Comparison of ENCODE assay signal across 8 mouse cellular contexts in genomic region chr4:132563965-132564364, GRCm38 (mm10). TPM values are rescaled to one million over a fixed set of nuclear protein-coding genes. Genes with fewer than 3 reads are reported as not detected.
DNase-seq lines count a peak whose midpoint lies in the region; ATAC-seq lines count a peak whose summit lies in the region.

Gene Ptafr (plus strand): TSS chr4:132564067.

- 29% methylated on average over 4 of the region's 4 CpGs for WGBS in heart, embryonic 15.5 days
- 17% methylated on average over 4 of the region's 4 CpGs for WGBS in lung, embryonic 15.5 days
- 38% methylated on average over 4 of the region's 4 CpGs for WGBS in hindbrain, embryonic 12.5 days

- H3K4me1 ChIP-seq in heart, embryonic 15.5 days (replicated peaks) = peaks cover 5% of the 10 kb centered on the region
- peaks cover 17% of the 10 kb centered on the region; the same call in 1 of the 2 replicates for H3K4me1 ChIP-seq in lung, embryonic 15.5 days
- peaks cover 8% of the 10 kb centered on the region for H3K4me1 ChIP-seq in hindbrain, embryonic 12.5 days

- H3K27ac ChIP-seq in heart, embryonic 15.5 days = no peak within 1 kb of the TSS
- peak within 1 kb of the TSS; percentile 7; the same call in 1 of the 2 replicates for H3K27ac ChIP-seq in lung, embryonic 15.5 days
- H3K27ac ChIP-seq in hindbrain, embryonic 12.5 days = no peak within 1 kb of the TSS

- H3K9me3 ChIP-seq in heart, embryonic 15.5 days (replicated peaks) = no peaks in the 10 kb centered on the region
- H3K9me3 ChIP-seq in lung, embryonic 15.5 days = no peaks in the 10 kb centered on the region
- H3K9me3 ChIP-seq in hindbrain, embryonic 12.5 days (replicated peaks) = no peaks in the 10 kb centered on the region

- no peak within 1 kb of the TSS for H3K9ac ChIP-seq in heart, embryonic 15.5 days
- no peak within 1 kb of the TSS for H3K9ac ChIP-seq in lung, embryonic 15.5 days
- H3K9ac ChIP-seq in hindbrain, embryonic 12.5 days = no peak within 1 kb of the TSS

- 0 out of 2 replicates have a peak, but pooled peaks have one; percentile 20 for ATAC-seq in heart, embryonic 15.5 days (replicated peaks; ENCODE audit: insufficient number of reproducible peaks, insufficient read depth, low FRiP score, low read depth)
- ATAC-seq in lung, embryonic 15.5 days (ENCODE audit: borderline replicate concordance, extremely low read depth, low FRiP score, low TSS enrichment) = peak; percentile 32; the same call in 1 of the 2 replicates
- ATAC-seq in hindbrain, embryonic 12.5 days (ENCODE audit: low FRiP score) = no peak

- H3K27me3 ChIP-seq in heart, embryonic 15.5 days = no peaks in the 10 kb centered on the region
- no peaks in the 10 kb centered on the region for H3K27me3 ChIP-seq in lung, embryonic 15.5 days
- no peaks in the 10 kb centered on the region for H3K27me3 ChIP-seq in hindbrain, embryonic 12.5 days

- no peak within 1 kb of the TSS for H3K4me3 ChIP-seq in heart, embryonic 15.5 days
- H3K4me3 ChIP-seq in lung, embryonic 15.5 days = no peak within 1 kb of the TSS
- no peak within 1 kb of the TSS for H3K4me3 ChIP-seq in hindbrain, embryonic 12.5 days

- peak; percentile 40 to 58 for DNase-seq in kidney, postnatal 25 days
- no peak for DNase-seq in kidney, adult 9 months
- peak; percentile 43 for DNase-seq in adrenal gland, postnatal 14 days
- no peak for DNase-seq in MN1 (ENCODE audit: low spot score)
- no peak for DNase-seq in natural killer cell, adult 2 months (ENCODE audit: low spot score in 2 of 2)

- 0 out of 2 replicates have a peak within 1 kb of the TSS, but pooled peaks have one; percentile 4 for H3K4me2 ChIP-seq in heart, embryonic 15.5 days
- H3K4me2 ChIP-seq in lung, embryonic 15.5 days = no peak within 1 kb of the TSS
- H3K4me2 ChIP-seq in hindbrain, embryonic 12.5 days (replicated peaks) = no peak within 1 kb of the TSS

- H3K36me3 ChIP-seq in heart, embryonic 15.5 days = no peaks in the 10 kb centered on the region
- no peaks in the 10 kb centered on the region for H3K36me3 ChIP-seq in lung, embryonic 15.5 days
- H3K36me3 ChIP-seq in hindbrain, embryonic 12.5 days = no peaks in the 10 kb centered on the region

RNA-seq across cellular contexts. Expression of gene Ptafr, which starts in this region (rescaled TPM):
- total RNA-seq in adrenal gland, postnatal 14 days (2021) = 1.4 and 1.5 TPM in 2 replicates
- polyA plus RNA-seq in heart, embryonic 15.5 days (2015; fragmentation: Nextera tagmentation; extraction: Ambion mirVana) = 0.77 and 0.95 TPM in 2 replicates
- 1.1 and 1.2 TPM in 2 replicates for polyA plus RNA-seq in lung, embryonic 15.5 days (2015; fragmentation: Nextera tagmentation; extraction: Ambion mirVana)
- polyA plus RNA-seq in hindbrain, embryonic 12.5 days (2016; fragmentation: Nextera tagmentation; extraction: Ambion mirVana) = 0.34 and 0.76 TPM in 2 replicates

Comparison
In these comparisons a context has a peak if more than half of its experiments do, and no peak if none do; other contexts are left out.
1. DNase-seq: peak in kidney, postnatal 25 days (2 of 2) and adrenal gland, postnatal 14 days (single experiment); none in kidney, adult 9 months (single experiment), MN1 (single experiment) and natural killer cell, adult 2 months (0 of 2).
2. Peak in ATAC-seq and H3K4me2 ChIP-seq in heart, embryonic 15.5 days; RNA of the gene not detected or under 1 TPM.